22 mouse cellular contexts compared by ENCODE assay signal in genomic region chr11:50571448-50571847, GRCm38 (mm10). TPM values are rescaled to one million over a fixed set of nuclear protein-coding genes. Genes with fewer than 3 reads are reported as not detected.
A peak's percentile ranks its signal among the peaks of the same experiment; 100 is the strongest.
DNase-seq lines count a peak whose midpoint lies in the region; ATAC-seq and TF ChIP-seq lines count a peak whose summit lies in the region.
"Had no signal": no experiment of that assay in that cellular context is flagged by ENCODE, and none has a peak within 500 bp of the region (broad histone marks: within the 10 kb centered on the region; RNA-seq: fewer than 3 reads in every experiment).

No protein-coding gene starts in this region.

- H3K36me3 ChIP-seq in hindbrain, embryonic 13.5 days, result no peaks in the 10 kb centered on the region
- no peaks in the 10 kb centered on the region for H3K36me3 ChIP-seq in hindbrain, postnatal 0 days (ENCODE audit: insufficient read depth, low read length)
- H3K36me3 ChIP-seq in midbrain, embryonic 16.5 days (ENCODE audit: control insufficient read depth, insufficient read depth, low read length), result no peaks in the 10 kb centered on the region
- H3K36me3 ChIP-seq: limb, embryonic 13.5 days; lung, embryonic 15.5 days had no signal

- no peak overlapping the region for H3K4me3 ChIP-seq in hindbrain, embryonic 13.5 days
- H3K4me3 ChIP-seq in hindbrain, postnatal 0 days (ENCODE audit: low read length), result no peak overlapping the region
- no peak overlapping the region for H3K4me3 ChIP-seq in midbrain, embryonic 16.5 days (ENCODE audit: low read depth, low read length)
- H3K4me3 ChIP-seq: forebrain, embryonic 13.5 days; gastrocnemius, adult 2 months; limb, embryonic 13.5 days; lung, embryonic 15.5 days had no signal

- WGBS in hindbrain, embryonic 13.5 days, result 43% methylated on average over 6 of the region's 6 CpGs
- 29% methylated on average over 6 of the region's 6 CpGs for WGBS in hindbrain, postnatal 0 days
- 36% methylated on average over 6 of the region's 6 CpGs for WGBS in midbrain, embryonic 16.5 days

- ATAC-seq in hindbrain, embryonic 13.5 days (ENCODE audit: low FRiP score), result peak; percentile 32; the same call in 1 of the 2 replicates
- ATAC-seq in hindbrain, postnatal 0 days, result peak; percentile 87
- ATAC-seq in midbrain, embryonic 16.5 days, result peak; percentile 60; the same call in 1 of the 2 replicates
- ATAC-seq: forebrain, embryonic 13.5 days; Patski had no signal

- no peaks in the 10 kb centered on the region for H3K27me3 ChIP-seq in hindbrain, embryonic 13.5 days
- H3K27me3 ChIP-seq in hindbrain, postnatal 0 days (ENCODE audit: insufficient read depth, low read length), result no peaks in the 10 kb centered on the region
- H3K27me3 ChIP-seq in midbrain, embryonic 16.5 days (ENCODE audit: control insufficient read depth, insufficient read depth, low read depth, low read length), result no peaks in the 10 kb centered on the region
- H3K27me3 ChIP-seq: forebrain, embryonic 13.5 days; limb, embryonic 13.5 days; lung, embryonic 15.5 days had no signal

- no peaks in the 10 kb centered on the region for H3K9me3 ChIP-seq in hindbrain, embryonic 13.5 days
- H3K9me3 ChIP-seq in hindbrain, postnatal 0 days (ENCODE audit: low read length), result no peaks in the 10 kb centered on the region
- H3K9me3 ChIP-seq in midbrain, embryonic 16.5 days (replicated peaks; ENCODE audit: control insufficient read depth, low read length, poor library complexity, severe bottlenecking), result no peaks in the 10 kb centered on the region
- H3K9me3 ChIP-seq: forebrain, embryonic 13.5 days; limb, embryonic 13.5 days; lung, embryonic 15.5 days had no signal

- H3K4me1 ChIP-seq in hindbrain, embryonic 13.5 days (replicated peaks), result peaks cover 5% of the 10 kb centered on the region
- 0 out of 2 replicates have a peak, but pooled peaks cover 8% of the 10 kb centered on the region for H3K4me1 ChIP-seq in hindbrain, postnatal 0 days (ENCODE audit: insufficient read depth, low read length)
- H3K4me1 ChIP-seq in midbrain, embryonic 16.5 days (ENCODE audit: control insufficient read depth, insufficient read depth, low read length), result no peaks in the 10 kb centered on the region
- H3K4me1 ChIP-seq: limb, embryonic 13.5 days; lung, embryonic 15.5 days had no signal

- no peak for TF ChIP-seq CTCF in hindbrain, postnatal 0 days (IDR thresholded peaks at IDR 0.05; ENCODE audit: low read depth)

- peak; percentile 23 to 28 for DNase-seq in layer of hippocampus, postnatal 36 days
- DNase-seq in layer of hippocampus, adult 9-10 months (ENCODE audit: low spot score), result no peak
- DNase-seq in hindbrain, postnatal 0 days (ENCODE audit: low spot score), result peak; percentile 69
- DNase-seq in adrenal gland, adult 18-20 months (ENCODE audit: low spot score in 2 of 2), result no peak
- no peak for DNase-seq in natural killer cell, adult 2 months (ENCODE audit: low spot score in 2 of 2)
- DNase-seq: adrenal gland, postnatal 14 days; cerebellum, adult 18-20 months; gastrocnemius, adult 2 months; heart, postnatal 10 days; kidney, adult 18-20 months; kidney, postnatal 14 days; lung, postnatal 4 days; thymus, postnatal 25 days had no signal

- H3K9ac ChIP-seq in hindbrain, embryonic 13.5 days, result no peak overlapping the region
- no peak overlapping the region for H3K9ac ChIP-seq in hindbrain, postnatal 0 days (replicated peaks; ENCODE audit: low read length)
- no peak overlapping the region for H3K9ac ChIP-seq in midbrain, embryonic 16.5 days (ENCODE audit: low read depth, low read length)
- H3K9ac ChIP-seq: forebrain, embryonic 13.5 days; limb, embryonic 13.5 days; liver, embryonic 14.5 days; lung, embryonic 15.5 days had no signal

- no peak overlapping the region for H3K4me2 ChIP-seq in hindbrain, embryonic 13.5 days
- H3K4me2 ChIP-seq in hindbrain, postnatal 0 days (ENCODE audit: low read depth, low read length), result no peak overlapping the region
- H3K4me2 ChIP-seq in midbrain, embryonic 16.5 days (ENCODE audit: low read length), result no peak overlapping the region
- H3K4me2 ChIP-seq: forebrain, embryonic 13.5 days; heart, embryonic 11.5 days; limb, embryonic 13.5 days; lung, embryonic 15.5 days had no signal

- H3K27ac ChIP-seq in hindbrain, embryonic 13.5 days, result peak overlapping the region; percentile 24; the same call in 1 of the 2 replicates
- peak overlapping the region; percentile 36; the same call in 1 of the 2 replicates for H3K27ac ChIP-seq in hindbrain, postnatal 0 days
- no peak overlapping the region for H3K27ac ChIP-seq in midbrain, embryonic 16.5 days (ENCODE audit: low read length)
- H3K27ac ChIP-seq: forebrain, embryonic 13.5 days; gastrocnemius, adult 2 months; limb, embryonic 13.5 days; liver, embryonic 14.5 days; lung, embryonic 15.5 days had no signal

RNA-seq across cellular contexts. Expression of gene Adamts2, which starts 30.4 kb away (rescaled TPM):
- total RNA-seq in layer of hippocampus, postnatal 36 days (2021), result 10 to 100 TPM; 15.7 to 15.9 TPM
- 3.4 and 3.8 TPM in 2 replicates for polyA plus RNA-seq in hindbrain, embryonic 13.5 days (2015; fragmentation: Nextera tagmentation; extraction: Ambion mirVana)
- 15.1 and 17.1 TPM in 2 replicates for total RNA-seq in hindbrain, postnatal 0 days (2014; rRNA removed)
- 4.8 and 5.8 TPM in 2 replicates for polyA plus RNA-seq in hindbrain, postnatal 0 days (2015; fragmentation: Nextera tagmentation; extraction: Ambion mirVana)
- 3.8 and 4.0 TPM in 2 replicates for polyA plus RNA-seq in midbrain, embryonic 16.5 days (2015; fragmentation: Nextera tagmentation; extraction: Ambion mirVana)
- 1 to 10 TPM; 3.2 to 9.9 TPM for total RNA-seq in adrenal gland, adult 18-20 months (2021)
- total RNA-seq: granulocyte monocyte progenitor cell, adult 5-6 weeks had no signal

Comparison
In these comparisons a context has a peak if more than half of its experiments do, and no peak if none do; other contexts are left out.
1. DNase-seq: peak in layer of hippocampus, postnatal 36 days (2 of 2) and hindbrain, postnatal 0 days (single experiment); none in layer of hippocampus, adult 9-10 months (single experiment), adrenal gland, adult 18-20 months (0 of 2) and natural killer cell, adult 2 months (0 of 2).
2. ATAC-seq: peak in every context shown above with its lines; median percentile 87 in hindbrain, postnatal 0 days; 60 in midbrain, embryonic 16.5 days; 32 in hindbrain, embryonic 13.5 days.